Mouse (Mus musculus): ENCODE results near the gene Prdm16. TPM values are rescaled to one million over a fixed set of nuclear protein-coding genes. Genes with fewer than 3 reads are reported as not detected.

Prdm16 gene
- polyA plus RNA-seq, 1 experiment from 2014 or later: 7.7 TPM

DNA sequence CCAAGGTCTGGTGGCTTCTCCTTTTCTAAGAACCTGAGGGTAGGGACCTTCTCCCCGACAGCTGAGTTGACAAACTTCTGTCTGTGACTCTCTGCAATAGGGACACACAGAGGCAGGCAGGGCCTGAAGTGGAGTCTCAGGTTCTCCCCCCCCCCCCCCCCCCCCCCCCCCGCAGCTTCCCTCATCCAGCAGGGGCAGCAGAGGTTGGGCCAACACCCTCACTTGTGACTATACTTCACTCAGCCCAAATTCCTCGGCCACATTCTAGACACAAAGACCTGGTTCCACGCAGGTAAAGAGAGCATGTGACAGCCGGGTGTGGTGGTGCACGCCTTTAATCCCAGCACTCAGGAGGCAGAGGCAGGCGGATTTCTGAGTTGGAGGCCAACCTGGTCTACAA lies 276.2 kb downstream of the Prdm16 start:
- Histone ChIP-seq H3K9ac (replicated peaks) (no peak overlapping the region), H3K36me3 (no peaks in the 10 kb centered on the region), H3K9me3 (replicated peaks) (no peaks in the 10 kb centered on the region), H3K27ac (replicated peaks) (no peak overlapping the region), H3K4me3 (replicated peaks) (no peak overlapping the region), H3K27me3 (replicated peaks) (peaks cover 19% of the 10 kb centered on the region), H3K4me2 (no peak overlapping the region), H3K4me1 (no peaks in the 10 kb centered on the region)
- ATAC-seq (ENCODE audit: low FRiP score): no peak
- 87% methylated on average over 6 of the region's 7 CpGs for WGBS

DNA sequence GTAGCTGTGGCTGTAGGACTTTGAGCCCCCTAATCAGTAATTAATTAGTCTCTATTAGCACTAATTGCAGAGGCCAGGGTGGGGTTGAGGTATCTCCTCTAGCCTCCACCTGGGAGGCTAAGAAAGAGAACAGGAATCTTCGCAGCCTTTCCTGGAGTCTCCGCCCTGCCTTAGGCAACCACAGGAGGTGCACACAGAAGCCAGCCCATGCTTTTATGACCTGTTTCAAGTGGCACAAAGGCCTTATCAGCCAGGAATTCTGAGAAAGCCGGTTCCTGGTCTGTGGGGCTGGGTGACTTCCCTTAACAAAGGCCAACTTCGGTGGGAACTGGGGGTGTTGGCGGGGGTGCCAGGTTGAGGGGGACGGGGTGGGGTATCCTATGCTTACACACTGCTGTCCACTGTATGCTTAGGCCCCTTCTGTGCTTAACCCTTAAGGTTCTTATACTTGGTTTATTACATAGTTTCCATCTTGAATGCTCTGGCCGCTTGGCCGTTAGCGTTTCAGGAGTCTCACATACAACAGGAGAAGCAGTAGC lies 276.8 kb downstream of the Prdm16 start:
- H3K9me3 ChIP-seq (replicated peaks): no peaks in the 10 kb centered on the region
- no peak overlapping the region for H3K9ac ChIP-seq (replicated peaks)
- H3K27me3 ChIP-seq (replicated peaks): peaks cover 19% of the 10 kb centered on the region
- no peak overlapping the region for H3K4me2 ChIP-seq
- no peak overlapping the region for H3K4me3 ChIP-seq (replicated peaks)
- H3K27ac ChIP-seq (replicated peaks): no peak overlapping the region
- H3K4me1 ChIP-seq: no peaks in the 10 kb centered on the region
- no peak for ATAC-seq (ENCODE audit: low FRiP score)
- H3K36me3 ChIP-seq: no peaks in the 10 kb centered on the region
- 66% methylated on average over 9 of the region's 9 CpGs for WGBS

DNA sequence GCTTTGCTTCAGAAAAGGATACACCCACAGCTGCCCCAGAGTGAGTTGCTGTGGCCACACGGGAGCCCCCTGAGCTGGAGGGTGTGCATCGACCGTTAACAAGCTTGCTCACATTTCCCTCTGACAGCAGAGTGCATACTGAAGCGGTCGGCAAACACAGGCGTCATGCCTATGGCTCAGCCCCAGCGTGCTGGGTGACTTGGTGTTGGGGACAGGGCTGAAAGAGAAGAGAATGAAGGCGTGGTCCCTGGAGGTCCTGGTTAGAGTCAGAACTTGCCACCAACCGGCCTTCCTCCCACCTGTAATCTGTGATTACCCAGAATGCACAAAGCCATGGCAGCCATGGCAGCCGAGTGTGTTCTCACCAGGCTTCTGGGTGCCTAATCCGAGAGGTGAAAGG lies 277.9 kb downstream of the Prdm16 start:
- 60% methylated on average over 11 of the region's 11 CpGs for WGBS
- Histone ChIP-seq H3K27ac (replicated peaks) (no peak overlapping the region), H3K4me2 (no peak overlapping the region)

DNA sequence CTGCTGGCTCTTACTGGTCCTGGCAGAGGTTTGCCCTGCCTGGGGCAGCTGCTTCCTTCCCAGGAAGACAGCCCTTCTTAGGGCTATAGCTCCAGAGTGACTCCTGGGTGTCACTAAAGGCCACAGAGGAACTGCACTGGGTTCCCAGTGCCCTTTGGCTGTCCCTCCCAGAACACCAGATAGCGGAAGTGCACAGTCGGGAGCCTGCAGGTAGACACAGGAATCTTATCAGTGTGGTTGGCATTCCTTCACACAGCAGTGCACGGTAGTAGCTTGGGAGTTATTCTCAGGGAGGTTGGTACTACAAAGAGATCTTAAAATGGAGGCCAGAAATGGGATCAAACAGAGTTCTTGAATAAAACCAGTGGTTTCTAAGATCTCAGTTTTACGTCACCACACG lies 278.3 kb downstream of the Prdm16 start:
- 82% methylated on average over 5 of the region's 5 CpGs for WGBS
- Histone ChIP-seq H3K4me2 (no peak overlapping the region), H3K9me3 (replicated peaks) (no peaks in the 10 kb centered on the region), H3K9ac (replicated peaks) (no peak overlapping the region), H3K36me3 (no peaks in the 10 kb centered on the region), H3K4me3 (replicated peaks) (no peak overlapping the region), H3K27ac (replicated peaks) (no peak overlapping the region), H3K27me3 (replicated peaks) (peaks cover 19% of the 10 kb centered on the region), H3K4me1 (no peaks in the 10 kb centered on the region)
- ATAC-seq (ENCODE audit: low FRiP score): no peak

More for the DNA sequence above, 277.9 kb downstream of the Prdm16 start:
- ATAC-seq (ENCODE audit: low FRiP score): no peak
- H3K9me3 ChIP-seq (replicated peaks): no peaks in the 10 kb centered on the region
- H3K9ac ChIP-seq (replicated peaks): no peak overlapping the region
- H3K4me3 ChIP-seq (replicated peaks): no peak overlapping the region
- H3K27me3 ChIP-seq (replicated peaks): peaks cover 19% of the 10 kb centered on the region
- no peaks in the 10 kb centered on the region for H3K4me1 ChIP-seq
- H3K36me3 ChIP-seq: no peaks in the 10 kb centered on the region

DNA sequence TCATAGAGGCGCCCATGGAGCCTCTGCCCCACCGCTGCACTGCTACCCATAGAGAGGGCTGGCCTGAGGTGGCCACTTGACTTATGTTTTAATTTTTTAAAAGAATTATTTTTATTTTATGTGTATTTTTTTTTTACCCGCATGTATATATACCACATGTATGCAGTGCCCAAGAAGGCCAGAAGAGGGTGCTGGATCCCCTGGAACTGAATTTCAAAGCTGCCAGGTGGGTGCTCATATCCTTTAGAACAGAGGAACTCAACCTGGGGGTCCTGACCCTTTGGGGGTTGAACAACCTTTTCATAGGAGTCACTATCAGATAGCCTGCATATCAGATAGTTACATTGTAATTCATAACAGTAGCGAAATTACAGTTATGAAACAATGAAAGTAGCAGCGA lies 281.3 kb downstream of the Prdm16 start:
- WGBS: 93% methylated on average over 5 of the region's 5 CpGs
- no peak for ATAC-seq (ENCODE audit: low FRiP score)
- no peak overlapping the region for H3K9ac ChIP-seq (replicated peaks)

DNA sequence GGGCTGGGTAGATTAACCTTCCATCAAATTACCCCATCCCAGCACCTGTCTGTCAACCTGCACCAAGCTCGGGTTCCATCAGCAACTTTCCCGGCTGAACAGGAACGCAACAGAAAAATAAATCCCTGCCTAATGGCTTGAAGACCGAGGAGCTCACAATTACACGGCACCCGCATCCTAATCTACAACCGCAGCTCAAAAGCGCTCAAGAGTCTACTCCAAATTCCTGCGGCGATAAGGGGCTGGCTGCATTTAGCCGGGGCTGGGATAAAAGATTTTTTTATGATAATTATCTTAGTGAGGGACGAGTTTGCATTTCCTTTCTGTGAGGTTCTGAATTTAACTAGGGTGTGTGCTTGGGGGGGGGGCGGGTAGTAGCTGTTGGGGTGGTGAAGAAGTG lies 284.4 kb downstream of the Prdm16 start:
- H3K36me3 ChIP-seq: no peaks in the 10 kb centered on the region
- H3K4me3 ChIP-seq (replicated peaks): no peak overlapping the region
- H3K9me3 ChIP-seq (replicated peaks): no peaks in the 10 kb centered on the region
- H3K9ac ChIP-seq (replicated peaks): no peak overlapping the region
- ATAC-seq (ENCODE audit: low FRiP score): no peak
- no peak overlapping the region for H3K27ac ChIP-seq (replicated peaks)
- WGBS: 49% methylated on average over 13 of the region's 13 CpGs
- peaks cover 17% of the 10 kb centered on the region; the same call in 1 of the 2 replicates for H3K27me3 ChIP-seq (replicated peaks)
- H3K4me1 ChIP-seq: peaks cover 22% of the 10 kb centered on the region
- H3K4me2 ChIP-seq: no peak overlapping the region

More for the DNA sequence above, 281.3 kb downstream of the Prdm16 start:
- Histone ChIP-seq H3K4me2 (no peak overlapping the region), H3K4me1 (peaks cover 7% of the 10 kb centered on the region; the same call in 1 of the 2 replicates), H3K27me3 (replicated peaks) (peaks cover 22% of the 10 kb centered on the region), H3K9me3 (replicated peaks) (no peaks in the 10 kb centered on the region), H3K27ac (replicated peaks) (no peak overlapping the region), H3K36me3 (no peaks in the 10 kb centered on the region), H3K4me3 (replicated peaks) (no peak overlapping the region)

DNA sequence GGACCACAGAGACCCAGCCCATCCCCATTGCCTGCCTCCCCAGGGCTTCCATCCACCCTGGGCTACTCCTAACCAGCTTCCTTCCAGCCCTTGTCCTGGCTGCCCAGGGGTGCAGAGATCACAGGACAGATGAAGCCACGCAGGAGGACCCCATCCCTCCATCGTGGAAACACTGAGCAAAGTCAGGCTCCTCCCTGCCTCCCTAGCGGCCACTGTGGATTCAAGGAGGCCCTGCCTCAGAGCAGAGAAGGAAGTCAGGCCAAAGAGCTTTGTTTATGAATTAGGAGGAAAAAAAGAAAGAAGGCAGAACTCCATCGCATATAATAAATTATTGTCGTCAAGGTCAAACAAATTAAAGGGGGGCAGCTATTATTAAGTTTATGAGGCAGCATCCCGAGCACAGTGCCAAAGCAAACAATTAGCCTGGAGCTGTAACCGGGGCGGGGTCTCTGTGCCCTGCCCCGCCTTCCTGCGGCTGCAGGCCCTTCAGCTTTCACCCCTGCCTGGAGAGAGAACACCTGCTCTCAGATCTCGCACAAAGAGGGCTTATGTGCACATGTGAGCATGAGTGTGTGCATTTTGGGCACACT lies 288.4 kb downstream of the Prdm16 start:
- Histone ChIP-seq H3K27me3 (replicated peaks) (peaks cover 31% of the 10 kb centered on the region; the same call in 1 of the 2 replicates), H3K4me1 (peaks cover 31% of the 10 kb centered on the region), H3K4me3 (replicated peaks) (no peak overlapping the region), H3K9ac (replicated peaks) (no peak overlapping the region), H3K36me3 (no peaks in the 10 kb centered on the region), H3K9me3 (replicated peaks) (no peaks in the 10 kb centered on the region), H3K4me2 (no peak overlapping the region), H3K27ac (replicated peaks) (no peak overlapping the region)
- ATAC-seq (ENCODE audit: low FRiP score): no peak
- WGBS: 16% methylated on average over 11 of the region's 11 CpGs

DNA sequence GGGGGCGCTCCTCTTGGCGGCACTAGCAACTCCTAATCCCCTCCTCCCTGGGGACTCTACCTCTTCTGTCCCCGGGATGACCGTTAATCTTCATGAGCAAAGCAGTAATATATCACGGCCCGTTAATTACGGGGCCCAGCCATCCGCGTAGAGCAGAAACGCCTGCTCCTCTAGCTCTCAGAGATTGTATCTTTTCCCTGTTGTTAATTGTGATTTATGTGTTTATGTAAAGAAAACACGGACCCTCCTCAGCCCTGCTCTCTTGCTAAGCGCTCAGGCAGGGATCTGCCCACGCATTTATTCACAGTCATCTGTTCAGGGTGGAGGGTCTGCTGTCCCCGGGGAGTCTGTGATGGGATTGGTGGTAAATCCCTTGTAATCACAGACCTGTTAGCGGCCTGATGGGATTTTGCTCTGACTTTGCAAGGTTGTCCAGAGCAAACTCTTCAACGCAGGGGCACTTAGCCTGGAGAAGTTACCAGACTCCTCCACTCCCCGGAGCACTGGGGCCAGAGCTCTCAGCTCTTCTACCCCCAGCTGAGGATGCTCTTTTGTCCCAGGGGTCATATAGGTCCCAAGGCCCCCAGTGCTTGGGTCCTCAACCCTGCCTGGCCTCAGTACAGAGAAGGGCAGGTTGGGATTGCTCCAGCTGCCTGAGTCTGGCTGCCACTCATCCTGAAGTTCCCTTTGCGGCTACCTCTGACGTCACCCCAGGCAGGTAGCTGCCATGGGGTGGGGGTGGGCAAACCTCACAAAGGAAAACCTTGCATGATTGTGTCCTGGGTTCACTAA lies 289.7 kb downstream of the Prdm16 start:
- H3K4me3 ChIP-seq (replicated peaks): no peak overlapping the region
- no peaks in the 10 kb centered on the region for H3K9me3 ChIP-seq (replicated peaks)
- no peak overlapping the region for H3K9ac ChIP-seq (replicated peaks)
- H3K36me3 ChIP-seq: no peaks in the 10 kb centered on the region
- 0 out of 2 replicates have a peak, but pooled peaks have one; percentile 8 for ATAC-seq (ENCODE audit: low FRiP score)
- peaks cover 31% of the 10 kb centered on the region; the same call in 1 of the 2 replicates for H3K27me3 ChIP-seq (replicated peaks)
- WGBS: 20% methylated on average over 19 of the region's 19 CpGs
- H3K4me1 ChIP-seq: peaks cover 26% of the 10 kb centered on the region
- H3K27ac ChIP-seq (replicated peaks): no peak overlapping the region
- no peak overlapping the region for H3K4me2 ChIP-seq

DNA sequence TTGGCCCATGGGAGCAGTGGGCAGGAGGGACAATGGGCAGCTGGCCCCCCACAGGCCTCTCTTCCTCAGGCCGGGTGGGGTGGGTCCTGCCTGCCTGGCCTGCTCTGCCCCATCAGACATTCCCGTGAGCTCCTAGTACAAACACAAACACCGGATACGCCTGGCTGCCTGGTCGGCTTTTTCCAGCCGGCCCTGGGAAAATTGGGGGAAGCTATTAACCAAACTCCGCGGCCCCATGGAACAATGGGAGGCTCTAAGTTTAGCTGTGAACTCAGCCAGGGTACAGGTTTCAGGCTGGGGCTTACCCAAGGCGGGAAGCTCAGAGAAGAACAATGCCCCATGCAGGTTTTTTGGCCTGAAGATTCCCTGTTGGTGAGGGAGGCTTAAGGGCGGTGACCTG lies 300.0 kb downstream of the Prdm16 start:
- H3K36me3 ChIP-seq: no peaks in the 10 kb centered on the region
- no peak overlapping the region for H3K4me3 ChIP-seq (replicated peaks)
- peaks cover 48% of the 10 kb centered on the region for H3K27me3 ChIP-seq (replicated peaks)
- ATAC-seq (ENCODE audit: low FRiP score): no peak
- H3K9ac ChIP-seq (replicated peaks): no peak overlapping the region
- H3K9me3 ChIP-seq (replicated peaks): no peaks in the 10 kb centered on the region
- peaks cover 45% of the 10 kb centered on the region for H3K4me1 ChIP-seq
- WGBS: 21% methylated on average over 10 of the region's 10 CpGs
- H3K4me2 ChIP-seq: no peak overlapping the region
- no peak overlapping the region for H3K27ac ChIP-seq (replicated peaks)

DNA sequence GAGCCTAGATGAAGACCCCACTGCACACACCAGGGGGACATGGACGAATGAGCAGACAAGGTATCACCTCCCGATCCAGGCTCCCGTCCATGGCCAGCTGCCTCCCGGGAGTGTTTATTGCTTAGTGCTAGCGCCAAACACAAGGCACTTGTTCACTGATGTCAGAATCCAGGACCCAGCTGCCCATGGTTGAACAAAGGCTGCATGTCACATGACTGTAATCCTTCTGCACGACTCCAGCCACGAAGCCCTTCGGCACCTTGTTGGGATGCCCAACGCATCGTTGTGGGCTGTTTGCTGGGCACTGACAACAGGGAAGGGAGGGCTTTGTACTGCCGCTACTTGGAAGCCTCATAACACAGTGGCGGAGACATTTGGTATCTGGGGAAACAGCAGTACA lies 300.9 kb downstream of the Prdm16 start, which contains the start of gene B230104I21Rik:
Gene B230104I21Rik (plus strand): TSS at position 367 of the 400 bp plus-strand sequence.
- Histone ChIP-seq H3K4me3 (replicated peaks) (peak within 1 kb of the TSS; percentile 20), H3K9ac (replicated peaks) (no peak within 1 kb of the TSS), H3K27me3 (replicated peaks) (peaks cover 51% of the 10 kb centered on the region), H3K4me2 (peak within 1 kb of the TSS; percentile 52), H3K27ac (replicated peaks) (peak within 1 kb of the TSS; percentile 37; the same call in 1 of the 2 replicates), H3K36me3 (no peaks in the 10 kb centered on the region), H3K4me1 (peaks cover 54% of the 10 kb centered on the region), H3K9me3 (replicated peaks) (no peaks in the 10 kb centered on the region)
- WGBS: 17% methylated on average over 12 of the region's 12 CpGs
- ATAC-seq (ENCODE audit: low FRiP score): peak; percentile 45; the same call in 1 of the 2 replicates

DNA sequence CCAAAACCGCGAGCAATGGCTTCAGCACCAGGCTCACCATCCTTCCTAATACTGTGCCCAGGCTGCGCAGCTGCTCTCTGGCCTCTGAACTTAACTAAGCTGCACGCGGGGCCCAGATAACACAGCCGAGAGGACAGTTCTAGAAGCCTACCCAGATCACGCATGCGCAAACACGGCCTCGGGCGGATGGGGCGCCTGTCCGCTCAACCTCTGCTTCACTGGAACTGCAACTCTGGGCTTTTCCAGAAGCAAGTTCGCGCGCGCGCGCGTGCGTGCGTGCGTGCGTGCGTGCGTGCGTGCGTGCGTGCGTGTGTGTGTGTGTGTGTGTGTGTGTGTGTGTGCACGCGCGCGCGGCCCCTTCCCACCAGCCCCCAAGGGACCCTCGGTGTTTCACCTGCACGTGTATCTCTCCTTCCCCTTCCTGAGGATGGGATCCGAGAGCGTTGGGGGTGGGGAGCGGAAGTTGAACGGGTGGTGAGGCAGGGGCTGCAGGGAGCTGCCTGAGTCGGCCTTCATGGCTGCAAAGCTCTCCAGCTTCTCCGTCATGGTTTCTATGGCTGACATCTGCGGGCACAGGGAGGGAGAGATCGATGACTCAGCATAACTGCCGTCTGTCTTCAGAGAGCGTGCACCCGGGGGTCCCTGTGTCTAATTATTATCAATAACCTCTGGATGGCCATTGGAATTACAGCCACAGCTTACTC lies 301.8 kb downstream of the Prdm16 start:
- 0 out of 2 replicates have a peak overlapping the region, but pooled peaks have one; percentile 9 for H3K27ac ChIP-seq (replicated peaks)
- no peak overlapping the region for H3K9ac ChIP-seq (replicated peaks)
- H3K4me2 ChIP-seq: peak overlapping the region; percentile 52
- peak; percentile 29; the same call in 1 of the 2 replicates for ATAC-seq (ENCODE audit: low FRiP score)
- H3K4me3 ChIP-seq (replicated peaks): peak overlapping the region; percentile 20
- 62% methylated on average over 43 of the region's 48 CpGs for WGBS
- no peaks in the 10 kb centered on the region for H3K9me3 ChIP-seq (replicated peaks)
- H3K36me3 ChIP-seq: no peaks in the 10 kb centered on the region
- H3K4me1 ChIP-seq: peaks cover 62% of the 10 kb centered on the region
- H3K27me3 ChIP-seq (replicated peaks): peaks cover 44% of the 10 kb centered on the region
